Mouse (Mus musculus): ENCODE measurements around the gene Prnd. TPM values are rescaled to one million over a fixed set of nuclear protein-coding genes. Genes with fewer than 3 reads are reported as not detected.

The Prnd gene
- total and polyA plus RNA-seq, 3 experiments, result 0.76 to 11.4 (median 5.6) TPM

DNA sequence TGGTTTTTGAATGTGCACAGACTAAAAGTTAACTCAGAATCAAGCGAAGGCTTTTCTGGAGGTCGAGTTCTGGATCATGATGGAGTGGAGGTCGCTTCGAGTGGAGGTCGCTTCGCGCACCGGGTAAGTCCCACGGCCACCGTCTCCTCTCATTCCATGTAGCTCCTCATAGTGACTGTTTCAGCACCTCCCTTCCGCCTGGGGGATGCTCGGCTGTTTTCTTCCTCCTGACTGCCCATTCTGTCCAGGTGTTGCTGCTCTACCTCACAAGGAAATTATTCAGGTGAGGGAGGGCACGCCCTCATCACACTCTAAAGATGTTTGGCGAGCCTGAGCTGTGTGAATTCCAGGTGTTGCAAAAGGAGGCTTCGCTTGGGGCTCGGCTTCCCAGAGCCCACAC is 4.3 kb upstream of the Prnd start:
- Histone ChIP-seq H3K27me3 (replicated peaks) (no peaks in the 10 kb centered on the region), H3K27ac (ENCODE audit: insufficient read depth, low read depth) (no peak overlapping the region), H3K4me1 (ENCODE audit: control insufficient read depth in 1 of 2, insufficient read depth in 2 of 2) (peaks cover 5 to 23% of the 10 kb centered on the region in 2 experiments; a peak in 3 of 4 replicates), H3K36me3 (replicated peaks in 1 of 2; ENCODE audit: control insufficient read depth in 1 of 2, insufficient read depth in 1 of 2, low read length in 1 of 2) (no peaks in the 10 kb centered on the region), H3K4me2 (ENCODE audit: insufficient read depth, low read depth, poor library complexity, severe bottlenecking) (no peak overlapping the region), H3K9ac (ENCODE audit: insufficient read depth, low read depth) (no peak overlapping the region), H3K79me2 (replicated peaks; ENCODE audit: control insufficient read depth, extremely low read depth, insufficient read depth, poor library complexity, severe bottlenecking) (no peaks in the 10 kb centered on the region), H3K4me3 (replicated peaks in 1 of 3; ENCODE audit: low read depth in 2 of 3, low read length in 2 of 3, poor library complexity in 1 of 3) (no peak overlapping the region), H3K9me3 (replicated peaks; ENCODE audit: low read length) (no peaks in the 10 kb centered on the region)
- TF ChIP-seq ZMIZ1 (IDR thresholded peaks at IDR 0.05; ENCODE audit: low read depth, low read length) (no peak), POLR2A (IDR thresholded peaks at IDR 0.05; ENCODE audit: low read depth, low read length) (no peak), PAX5 (IDR thresholded peaks at IDR 0.05; ENCODE audit: low read length) (no peak)
- DNase-seq (ENCODE audit: extremely low read depth), result no peak
- in situ Hi-C loops (cut with MboI; ENCODE audit: low pct_ligation_motif_present, low pct_unique_long_range_greater_than_20kb, low sequenced_read_pairs), result loop anchor here (25.0 kb wide), 1 partner anchor 409 kb away; no protein-coding TSS in a partner anchor
- dilution Hi-C loops (cut with MboI; ENCODE audit: extremely low pct_ligation_motif_present, extremely low pct_unique_long_range_greater_than_20kb, low sequenced_read_pairs), result no loop called here

GRCm38 (mm10) chr2:131948156-131948555 is 2.5 kb upstream of the Prnd start:
- in situ Hi-C loops (cut with MboI; ENCODE audit: low pct_ligation_motif_present, low pct_unique_long_range_greater_than_20kb, low sequenced_read_pairs) (loop anchor here (25.0 kb wide), 1 partner anchor 411 kb away; no protein-coding TSS in a partner anchor), dilution Hi-C loops (cut with MboI; ENCODE audit: extremely low pct_ligation_motif_present, extremely low pct_unique_long_range_greater_than_20kb, low sequenced_read_pairs) (no loop called here)
- Histone ChIP-seq H3K27ac (ENCODE audit: insufficient read depth, low read depth) (no peak overlapping the region), H3K79me2 (replicated peaks; ENCODE audit: control insufficient read depth, extremely low read depth, insufficient read depth, poor library complexity, severe bottlenecking) (no peaks in the 10 kb centered on the region), H3K9me3 (replicated peaks; ENCODE audit: low read length) (no peaks in the 10 kb centered on the region), H3K36me3 (replicated peaks in 1 of 2; ENCODE audit: control insufficient read depth in 1 of 2, insufficient read depth in 1 of 2, low read length in 1 of 2) (peaks cover 0 to 6% of the 10 kb centered on the region in 2 experiments), H3K9ac (ENCODE audit: insufficient read depth, low read depth) (no peak overlapping the region), H3K4me3 (replicated peaks in 1 of 3; ENCODE audit: low read depth in 2 of 3, low read length in 2 of 3, poor library complexity in 1 of 3) (no peak overlapping the region), H3K4me1 (ENCODE audit: control insufficient read depth in 1 of 2, insufficient read depth in 2 of 2) (peaks cover 8 to 28% of the 10 kb centered on the region in 2 experiments), H3K27me3 (replicated peaks) (no peaks in the 10 kb centered on the region), H3K4me2 (ENCODE audit: insufficient read depth, low read depth, poor library complexity, severe bottlenecking) (no peak overlapping the region)
- TF ChIP-seq E2F4 (IDR thresholded peaks at IDR 0.05; ENCODE audit: insufficient replicate concordance, low read depth, low read length), result no peak
- TF ChIP-seq CTCF (conservative IDR thresholded peaks at IDR 0.05 in 1 of 2, IDR thresholded peaks at IDR 0.05 in 1 of 2; ENCODE audit: low read depth in 2 of 2, low read length in 2 of 2), result no peak
- TF ChIP-seq GABPA (IDR thresholded peaks at IDR 0.05; ENCODE audit: insufficient replicate concordance, low read depth, low read length), result no peak
- TF ChIP-seq TBP (conservative IDR thresholded peaks at IDR 0.05; ENCODE audit: low read depth, low read length), result no peak
- no peak for TF ChIP-seq CHD2 (IDR thresholded peaks at IDR 0.05; ENCODE audit: low read length)
- no peak for TF ChIP-seq CHD1 (IDR thresholded peaks at IDR 0.05; ENCODE audit: low read depth, low read length)
- no peak for TF ChIP-seq UBTF (IDR thresholded peaks at IDR 0.05; ENCODE audit: low read depth, low read length)
- no peak for TF ChIP-seq MYC (IDR thresholded peaks at IDR 0.05; ENCODE audit: low read depth, low read length)
- DNase-seq (ENCODE audit: extremely low read depth), result no peak

- Histone ChIP-seq H3K27me3 (replicated peaks) (no peaks in the 10 kb centered on the region), H3K4me3 (replicated peaks in 1 of 3; ENCODE audit: low read depth in 2 of 3, low read length in 2 of 3, poor library complexity in 1 of 3) (no peak overlapping the region), H3K4me1 (ENCODE audit: control insufficient read depth in 1 of 2, insufficient read depth in 2 of 2) (peaks cover 8 to 28% of the 10 kb centered on the region in 2 experiments), H3K9me3 (replicated peaks; ENCODE audit: low read length) (no peaks in the 10 kb centered on the region), H3K9ac (ENCODE audit: insufficient read depth, low read depth) (no peak overlapping the region), H3K4me2 (ENCODE audit: insufficient read depth, low read depth, poor library complexity, severe bottlenecking) (no peak overlapping the region), H3K79me2 (replicated peaks; ENCODE audit: control insufficient read depth, extremely low read depth, insufficient read depth, poor library complexity, severe bottlenecking) (no peaks in the 10 kb centered on the region), H3K36me3 (replicated peaks in 1 of 2; ENCODE audit: control insufficient read depth in 1 of 2, insufficient read depth in 1 of 2, low read length in 1 of 2) (peaks cover 0 to 14% of the 10 kb centered on the region in 2 experiments), H3K27ac (ENCODE audit: insufficient read depth, low read depth) (no peak overlapping the region)
- DNase-seq (ENCODE audit: extremely low read depth), result no peak
- no peak for TF ChIP-seq MAZ (IDR thresholded peaks at IDR 0.05; ENCODE audit: low read depth, low read length)
- TF ChIP-seq MAFK (IDR thresholded peaks at IDR 0.05; ENCODE audit: insufficient replicate concordance, low read length), result no peak
- TF ChIP-seq RCOR1 (conservative IDR thresholded peaks at IDR 0.05; ENCODE audit: low read depth, low read length), result no peak
- TF ChIP-seq NRF1 (IDR thresholded peaks at IDR 0.05; ENCODE audit: low read depth, low read length), result no peak
- no peak for TF ChIP-seq NELFE (IDR thresholded peaks at IDR 0.05; ENCODE audit: low read depth, low read length)
- no peak for TF ChIP-seq CHD1 (IDR thresholded peaks at IDR 0.05; ENCODE audit: low read depth, low read length)
- TF ChIP-seq USF1 (IDR thresholded peaks at IDR 0.05; ENCODE audit: low read depth, low read length), result no peak
- no peak for TF ChIP-seq JUN (IDR thresholded peaks at IDR 0.05; ENCODE audit: insufficient read depth, low read depth, low read length)
- in situ Hi-C loops (cut with MboI; ENCODE audit: low pct_ligation_motif_present, low pct_unique_long_range_greater_than_20kb, low sequenced_read_pairs), result loop anchor here (25.0 kb wide), 1 partner anchor 412 kb away; no protein-coding TSS in a partner anchor
- dilution Hi-C loops (cut with MboI; ENCODE audit: extremely low pct_ligation_motif_present, extremely low pct_unique_long_range_greater_than_20kb, low sequenced_read_pairs), result no loop called here
Observed at GRCm38 (mm10) chr2:131948916-131949639, 1.6 kb upstream of the Prnd start.

All from CH12.LX (cell line).